Mouse (Mus musculus): Measurements from ENCODE around the gene Plin3. TPM values are rescaled to one million over a fixed set of nuclear protein-coding genes. Genes with fewer than 3 reads are reported as not detected.

Plin3 gene
- polyA plus RNA-seq, 1 experiment from 2014 or later = 59.1 TPM

- Histone ChIP-seq H3K9ac (no peak overlapping the region), H3K27me3 (replicated peaks) (peaks cover 33% of the 10 kb centered on the region), H3K4me3 (no peak overlapping the region), H3K27ac (ENCODE audit: poor library complexity, severe bottlenecking) (no peak overlapping the region), H3K9me3 (replicated peaks) (no peaks in the 10 kb centered on the region), H3K4me2 (no peak overlapping the region), H3K36me3 (no peaks in the 10 kb centered on the region), H3K4me1 (replicated peaks) (no peaks in the 10 kb centered on the region)
- peak; percentile 73 for ATAC-seq (ENCODE audit: insufficient number of reproducible peaks, low FRiP score)
- WGBS = under 1% methylated on average over 33 of the region's 33 CpGs
Observed at GRCm38 (mm10) chr17:56241541-56242401, 50.9 kb downstream of the Plin3 start.

GRCm38 (mm10) chr17:56233818-56234469, 58.7 kb downstream of the Plin3 start:
- Histone ChIP-seq H3K9ac (no peak overlapping the region), H3K27ac (ENCODE audit: poor library complexity, severe bottlenecking) (no peak overlapping the region), H3K36me3 (no peaks in the 10 kb centered on the region), H3K4me3 (no peak overlapping the region), H3K4me1 (replicated peaks) (0 out of 2 replicates have a peak, but pooled peaks cover 5% of the 10 kb centered on the region), H3K4me2 (no peak overlapping the region), H3K27me3 (replicated peaks) (peaks cover 7% of the 10 kb centered on the region), H3K9me3 (replicated peaks) (no peaks in the 10 kb centered on the region)
- WGBS = 4% methylated on average over 14 of the region's 14 CpGs
- peak; percentile 33; the same call in 1 of the 2 replicates for ATAC-seq (ENCODE audit: insufficient number of reproducible peaks, low FRiP score)

GRCm38 (mm10) chr17:56233389-56233788, 59.3 kb downstream of the Plin3 start:
- Histone ChIP-seq H3K27me3 (replicated peaks) (peaks cover 10% of the 10 kb centered on the region), H3K4me2 (no peak overlapping the region), H3K4me3 (no peak overlapping the region), H3K9me3 (replicated peaks) (no peaks in the 10 kb centered on the region), H3K36me3 (no peaks in the 10 kb centered on the region), H3K27ac (ENCODE audit: poor library complexity, severe bottlenecking) (no peak overlapping the region), H3K4me1 (replicated peaks) (0 out of 2 replicates have a peak, but pooled peaks cover 5% of the 10 kb centered on the region), H3K9ac (no peak overlapping the region)
- no peak for ATAC-seq (ENCODE audit: insufficient number of reproducible peaks, low FRiP score)
- 42% methylated on average over 8 of the region's 8 CpGs for WGBS

GRCm38 (mm10) chr17:56229943-56230342, 62.7 kb downstream of the Plin3 start:
- Histone ChIP-seq H3K4me1 (replicated peaks) (0 out of 2 replicates have a peak, but pooled peaks cover 5% of the 10 kb centered on the region), H3K27me3 (replicated peaks) (peaks cover 14% of the 10 kb centered on the region), H3K36me3 (no peaks in the 10 kb centered on the region), H3K4me2 (no peak overlapping the region), H3K9ac (no peak overlapping the region), H3K4me3 (no peak overlapping the region), H3K27ac (ENCODE audit: poor library complexity, severe bottlenecking) (no peak overlapping the region), H3K9me3 (replicated peaks) (no peaks in the 10 kb centered on the region)
- 58% methylated on average over 10 of the region's 10 CpGs for WGBS
- ATAC-seq (ENCODE audit: insufficient number of reproducible peaks, low FRiP score) = no peak

MicroRNA genes within 50 kb of the gene (microRNA counts, 519-probe panel; counts per million panel counts)
- microRNA mmu-miR-7b = 1,334 counts per million, percentile 2 among the panel's probes with 10 or more counts

Small RNA genes within 50 kb of the gene (microRNA-seq; reads per million reads assigned to microRNA genes)
- gene Mir7b = 3.3 reads per million, percentile 10 among the genes with 10 or more reads in this experiment

Other genes with a start within 250 kb of the Plin3 start
- gene Ubxn6, start 217.8 kb downstream of the Plin3 start, polyA plus RNA-seq (2016; fragmentation: Nextera tagmentation; extraction: Ambion mirVana) = 35.5 and 39.8 TPM in 2 replicates
- gene Hdgfl2, start 213.2 kb downstream of the Plin3 start, polyA plus RNA-seq (2016; fragmentation: Nextera tagmentation; extraction: Ambion mirVana) = 93.1 and 95.1 TPM in 2 replicates
- gene Plin4, start 183.1 kb downstream of the Plin3 start, polyA plus RNA-seq (2016; fragmentation: Nextera tagmentation; extraction: Ambion mirVana) = 0.05 and 0.12 TPM in 2 replicates
- 0.09 and 0.17 TPM in 2 replicates for gene Plin5, start 175.3 kb downstream of the Plin3 start, polyA plus RNA-seq (2016; fragmentation: Nextera tagmentation; extraction: Ambion mirVana)
- 0.18 TPM in 1 of 2 replicates, not detected in the other for gene Lrg1, start 170.9 kb downstream of the Plin3 start, polyA plus RNA-seq (2016; fragmentation: Nextera tagmentation; extraction: Ambion mirVana)
- 0.44 and 0.57 TPM in 2 replicates for gene Sema6b, start 152.5 kb downstream of the Plin3 start, polyA plus RNA-seq (2016; fragmentation: Nextera tagmentation; extraction: Ambion mirVana)
- gene Tnfaip8l1, start 130.4 kb downstream of the Plin3 start, polyA plus RNA-seq (2016; fragmentation: Nextera tagmentation; extraction: Ambion mirVana) = 4.8 and 5.0 TPM in 2 replicates
- gene Mydgf, start 109.0 kb downstream of the Plin3 start, polyA plus RNA-seq (2016; fragmentation: Nextera tagmentation; extraction: Ambion mirVana) = 72.9 and 73.2 TPM in 2 replicates
- 27.8 and 28.4 TPM in 2 replicates for gene Dpp9, start 74.0 kb downstream of the Plin3 start, polyA plus RNA-seq (2016; fragmentation: Nextera tagmentation; extraction: Ambion mirVana)
- 19.5 and 19.9 TPM in 2 replicates for gene Fem1a, start 36.1 kb downstream of the Plin3 start, polyA plus RNA-seq (2016; fragmentation: Nextera tagmentation; extraction: Ambion mirVana)
- 8.6 and 9.5 TPM in 2 replicates for gene Ticam1, start 16.1 kb downstream of the Plin3 start, polyA plus RNA-seq (2016; fragmentation: Nextera tagmentation; extraction: Ambion mirVana)
- not detected in 2 replicates for gene Arrdc5, start 7.4 kb upstream of the Plin3 start, polyA plus RNA-seq (2016; fragmentation: Nextera tagmentation; extraction: Ambion mirVana)
- 88.4 and 91.2 TPM in 2 replicates for gene Uhrf1, start 10.4 kb upstream of the Plin3 start, polyA plus RNA-seq (2016; fragmentation: Nextera tagmentation; extraction: Ambion mirVana)
- 34.3 and 37.1 TPM in 2 replicates for gene Kdm4b, start 33.2 kb upstream of the Plin3 start, polyA plus RNA-seq (2016; fragmentation: Nextera tagmentation; extraction: Ambion mirVana)
- gene Ptprs, start 183.6 kb upstream of the Plin3 start, polyA plus RNA-seq (2016; fragmentation: Nextera tagmentation; extraction: Ambion mirVana) = 86.8 and 90.2 TPM in 2 replicates
- gene Znrf4, start 219.6 kb upstream of the Plin3 start, polyA plus RNA-seq (2016; fragmentation: Nextera tagmentation; extraction: Ambion mirVana) = not detected in 2 replicates